Mouse (Mus musculus) frontal cortex, adult (tissue): ENCODE data around the gene Adgrd1.

Source experiments
- ATAC-seq: cut with Nextera tagmentation; 2 replicates; pipeline ENCODE4 v1.9.2; 2017; ENCODE audit warnings: mild to moderate bottlenecking, moderate library complexity, mixed read lengths; ENCODE audit not compliant: low TSS enrichment

The Adgrd1 gene

GRCm38 (mm10) chr5:129155023-129155901 lies 58.7 kb downstream of the Adgrd1 start:
- ATAC-seq, result no peak

- no peak for ATAC-seq
Measured at GRCm38 (mm10) chr5:129155902-129156311, 59.4 kb downstream of the Adgrd1 start.

- no peak for ATAC-seq
Measured at GRCm38 (mm10) chr5:129161372-129162051, 65.0 kb downstream of the Adgrd1 start.

GRCm38 (mm10) chr5:129163416-129163815 lies 66.9 kb downstream of the Adgrd1 start:
- no peak for ATAC-seq

GRCm38 (mm10) chr5:129164091-129164490 lies 67.5 kb downstream of the Adgrd1 start:
- no peak for ATAC-seq

- ATAC-seq, result no peak
Measured at GRCm38 (mm10) chr5:129164911-129165584, 68.5 kb downstream of the Adgrd1 start.

- no peak for ATAC-seq
Measured at GRCm38 (mm10) chr5:129165595-129165994, 69.0 kb downstream of the Adgrd1 start.

- no peak for ATAC-seq
Measured at GRCm38 (mm10) chr5:129169090-129169489, 72.5 kb downstream of the Adgrd1 start.

- no peak for ATAC-seq
Measured at GRCm38 (mm10) chr5:129169567-129169966, 73.0 kb downstream of the Adgrd1 start.

- peak; percentile 60; the same call in 1 of the 2 replicates for ATAC-seq
Measured at GRCm38 (mm10) chr5:129172533-129172932, 76.0 kb downstream of the Adgrd1 start.

GRCm38 (mm10) chr5:129175925-129176324 lies 79.4 kb downstream of the Adgrd1 start:
- no peak for ATAC-seq

GRCm38 (mm10) chr5:129177697-129178511 lies 81.4 kb downstream of the Adgrd1 start:
- ATAC-seq, result peak; percentile 83

GRCm38 (mm10) chr5:129179356-129179755 lies 82.8 kb downstream of the Adgrd1 start:
- no peak for ATAC-seq

GRCm38 (mm10) chr5:129179995-129180714 lies 83.6 kb downstream of the Adgrd1 start:
- ATAC-seq, result no peak

GRCm38 (mm10) chr5:129180715-129181228 lies 84.2 kb downstream of the Adgrd1 start:
- ATAC-seq, result no peak

GRCm38 (mm10) chr5:129181450-129181849 lies 84.9 kb downstream of the Adgrd1 start:
- ATAC-seq, result no peak

GRCm38 (mm10) chr5:129182554-129182953 lies 86.0 kb downstream of the Adgrd1 start:
- ATAC-seq, result no peak

GRCm38 (mm10) chr5:129186260-129186659 lies 89.7 kb downstream of the Adgrd1 start:
- ATAC-seq, result no peak

GRCm38 (mm10) chr5:129186926-129187325 lies 90.4 kb downstream of the Adgrd1 start:
- no peak for ATAC-seq

GRCm38 (mm10) chr5:129189071-129189470 lies 92.5 kb downstream of the Adgrd1 start:
- ATAC-seq, result no peak

GRCm38 (mm10) chr5:129190077-129190476 lies 93.5 kb downstream of the Adgrd1 start:
- ATAC-seq, result no peak
